Mouse (Mus musculus) urinary bladder, adult 2 months (tissue): ENCODE results near the gene Nubp2. TPM values are rescaled to one million over a fixed set of nuclear protein-coding genes. Genes with fewer than 3 reads are reported as not detected.
A peak's percentile ranks its signal among the peaks of the same experiment; 100 is the strongest.

Experiments
- DNase-seq: peaks from one replicate; pipeline ENCODE4 v3.0.0; 2022; ENCODE audit warnings: low spot score
- polyA plus RNA-seq: library from polyadenylated mRNA; depleted of rRNA; stranded (reverse); fragments of >200 nt; gene quantifications from 2 replicates; pipeline ENCODE4 v1.2.3, GENCODE M21; 2012; rRNA removed

Nubp2 gene
- polyA plus RNA-seq, 1 experiment: 17.6 TPM

- no peak for DNase-seq
Observed at GRCm38 (mm10) chr17:24861785-24862184, 24.4 kb downstream of the Nubp2 start.

GRCm38 (mm10) chr17:24860076-24860475 lies 26.1 kb downstream of the Nubp2 start:
- no peak for DNase-seq

GRCm38 (mm10) chr17:24858967-24859366 lies 27.2 kb downstream of the Nubp2 start:
- no peak for DNase-seq

DNA sequence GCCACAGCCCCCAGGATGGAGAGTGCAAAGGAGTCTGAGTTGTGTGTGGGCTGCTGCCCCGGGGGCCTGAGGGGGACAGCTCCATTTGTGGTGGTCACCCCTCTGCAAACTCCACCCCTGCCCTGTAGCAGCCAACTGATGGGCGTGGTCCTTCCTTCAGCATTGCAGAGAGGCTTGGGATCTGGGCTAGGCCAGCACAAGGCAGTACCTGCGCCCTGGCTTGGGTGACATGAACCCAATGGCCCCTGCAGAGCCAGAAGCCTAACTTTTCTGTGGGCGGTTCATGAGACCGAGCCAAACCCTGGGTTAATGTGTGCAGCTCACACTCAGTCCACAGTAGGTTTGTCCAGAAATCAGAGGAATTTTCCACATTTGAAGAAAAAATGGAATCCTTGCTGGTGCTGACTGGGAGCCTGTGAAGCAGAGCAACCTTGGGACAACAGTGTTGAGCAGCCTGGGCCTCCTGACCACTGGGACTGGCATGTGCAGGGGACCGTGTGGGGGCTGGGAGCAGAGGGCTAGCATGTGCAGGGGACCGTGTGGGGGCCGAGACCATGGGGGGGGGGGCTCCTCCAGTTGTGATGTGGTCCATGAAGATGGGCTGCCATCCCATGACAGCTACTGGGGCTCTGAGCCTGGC lies 28.2 kb downstream of the Nubp2 start:
- DNase-seq: no peak

DNA sequence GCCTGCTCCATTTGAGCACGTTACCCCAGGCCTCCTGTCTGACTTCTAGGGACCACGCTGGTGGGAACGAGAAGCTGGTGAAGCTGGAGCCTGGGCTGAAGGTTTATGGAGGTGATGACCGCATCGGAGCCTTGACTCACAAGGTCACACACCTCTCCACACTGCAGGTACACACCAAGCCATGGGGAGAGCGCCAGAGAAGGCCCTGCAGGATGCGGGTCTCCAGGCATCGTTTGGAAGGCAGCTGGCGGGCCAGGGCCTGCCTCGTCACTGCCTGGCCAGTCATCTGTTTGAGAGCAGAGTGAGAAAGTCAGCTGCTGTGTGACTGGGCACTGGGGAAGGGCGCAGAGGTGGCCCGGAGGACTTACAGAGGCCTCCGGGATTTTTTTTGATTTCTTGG lies 29.6 kb downstream of the Nubp2 start:
- DNase-seq: no peak

DNA sequence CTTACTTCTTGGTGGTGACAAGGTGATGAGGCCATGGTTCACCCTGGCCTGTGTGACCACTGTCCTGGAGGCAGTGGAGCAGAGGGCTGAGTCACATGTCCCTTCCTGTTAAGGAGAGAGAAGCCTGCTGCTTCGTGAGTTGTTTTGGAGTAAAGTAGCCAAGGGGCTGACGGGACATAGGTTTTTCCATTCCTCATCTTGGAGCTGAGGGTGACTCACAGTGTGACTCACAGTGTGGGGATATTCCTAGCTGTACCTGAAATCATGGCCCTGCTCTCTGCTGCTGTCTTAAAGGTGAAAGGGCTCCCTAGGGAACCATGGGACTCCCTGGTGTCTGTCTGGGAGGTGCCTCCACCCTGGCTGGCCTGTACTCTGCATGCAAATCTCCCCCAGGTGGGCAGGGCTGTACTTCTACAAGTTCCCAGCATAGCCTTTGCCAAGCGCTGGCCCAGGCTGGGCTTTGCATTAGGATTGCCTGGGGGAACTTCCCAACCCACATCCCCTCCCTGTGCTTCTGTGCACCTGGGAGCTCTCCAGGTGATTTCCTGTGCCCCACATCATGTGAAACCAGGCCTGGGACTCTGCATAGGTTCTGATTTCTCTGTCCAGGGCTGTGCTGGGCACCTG lies 30.2 kb downstream of the Nubp2 start:
- no peak for DNase-seq

- no peak for DNase-seq
Observed at GRCm38 (mm10) chr17:24851381-24852125, 34.6 kb downstream of the Nubp2 start.

- no peak for DNase-seq
Observed at GRCm38 (mm10) chr17:24850773-24851127, 35.4 kb downstream of the Nubp2 start.

GRCm38 (mm10) chr17:24850065-24850772 lies 35.9 kb downstream of the Nubp2 start, which contains the start of gene Fahd1:
Gene Fahd1 (minus strand): TSS chr17:24850364.
- peak; percentile 95 for DNase-seq

DNA sequence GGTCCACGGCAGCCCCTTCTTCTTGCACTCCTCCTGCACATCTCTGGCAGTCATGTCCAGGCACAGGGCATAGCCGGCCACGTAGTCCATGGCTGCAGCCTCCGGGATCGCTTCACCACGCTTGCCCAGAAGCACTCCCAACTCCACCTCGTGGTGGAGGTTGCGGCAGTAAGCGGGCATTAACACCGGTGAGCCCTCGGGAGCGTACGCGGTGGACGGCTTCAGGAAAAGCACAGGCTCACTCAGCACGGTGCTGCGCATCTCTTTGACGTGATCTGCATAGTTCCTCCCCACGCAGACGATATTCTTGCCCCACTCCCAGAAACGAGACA lies 36.5 kb downstream of the Nubp2 start:
- DNase-seq: no peak

DNA sequence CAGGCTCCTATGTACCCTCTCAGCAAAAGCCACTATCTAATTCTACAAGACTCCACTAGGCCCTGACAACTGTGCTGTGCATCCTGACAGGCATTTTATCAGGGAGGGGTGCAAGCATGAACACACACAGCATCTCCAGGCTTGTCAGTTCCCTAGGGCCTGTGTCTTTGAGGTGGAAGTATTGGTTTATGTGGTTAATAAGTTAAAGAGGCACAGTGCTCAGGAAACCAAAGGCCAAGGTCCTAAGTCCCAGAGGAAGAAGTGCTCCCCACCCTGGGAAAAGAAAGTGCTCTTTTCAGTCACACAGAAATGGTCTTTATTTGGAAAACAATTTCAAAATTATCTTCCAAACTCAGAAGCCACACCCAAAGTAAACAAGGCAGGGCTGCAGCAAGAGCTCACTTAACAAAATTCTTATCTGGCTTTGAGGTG lies 37.5 kb downstream of the Nubp2 start:
- DNase-seq: no peak

DNA sequence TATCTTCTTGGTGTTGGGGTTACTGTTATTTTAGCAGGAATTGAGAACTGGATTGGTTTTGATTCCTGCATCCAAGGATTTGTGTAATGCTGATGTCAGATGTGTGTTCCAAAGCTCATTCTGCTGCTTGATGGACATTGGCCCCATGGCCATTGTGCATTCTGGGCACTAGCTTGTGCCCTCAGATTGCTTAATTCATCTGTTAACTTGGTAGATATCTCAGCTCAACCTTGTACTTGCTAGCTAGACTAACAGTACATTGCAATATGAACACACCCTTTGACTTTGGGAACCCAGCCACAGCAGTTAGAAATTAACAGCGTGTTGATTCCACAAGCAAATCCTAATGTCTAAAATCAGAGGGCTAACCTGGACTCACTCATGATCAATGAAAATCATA lies 38.8 kb downstream of the Nubp2 start:
- no peak for DNase-seq

GRCm38 (mm10) chr17:24844525-24844924 lies 41.6 kb downstream of the Nubp2 start:
- no peak for DNase-seq

DNA sequence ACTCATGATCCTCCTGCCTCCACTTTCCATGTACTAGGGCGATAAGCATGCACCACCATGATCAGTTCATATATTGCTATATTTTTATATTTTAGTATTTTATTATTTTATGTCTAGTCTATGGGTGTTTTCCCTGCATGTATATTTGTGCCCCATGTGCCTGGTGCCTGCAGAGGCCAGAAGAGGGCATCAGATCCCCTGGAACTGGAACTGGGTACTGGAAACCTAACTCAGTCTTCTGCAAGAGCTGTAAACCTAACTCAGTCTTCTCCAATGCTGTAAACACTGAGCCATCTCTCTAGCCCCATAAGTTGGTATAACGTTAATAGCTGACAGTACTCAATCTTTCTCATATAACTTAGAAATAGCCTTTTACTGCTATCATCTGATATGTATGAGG lies 43.5 kb downstream of the Nubp2 start:
- DNase-seq: no peak

DNA sequence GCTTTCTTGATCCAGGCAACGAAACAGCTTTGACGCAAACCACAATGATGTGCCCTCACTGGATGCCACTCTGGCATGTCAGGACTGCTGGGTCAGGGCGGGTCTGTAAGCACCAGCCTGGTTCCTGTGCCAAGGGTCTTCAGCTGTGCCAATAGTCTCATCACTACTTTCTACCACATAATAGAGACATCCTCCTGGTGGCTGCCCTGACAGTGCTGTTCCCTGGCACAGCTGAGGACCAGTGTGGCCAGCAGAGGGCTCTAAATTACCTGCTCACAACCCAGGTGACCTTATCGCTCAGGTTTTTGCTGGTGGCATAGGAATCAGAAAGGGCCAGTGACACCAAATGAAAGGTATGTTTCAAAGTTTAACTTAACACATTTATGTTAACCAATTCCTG lies 45.0 kb downstream of the Nubp2 start:
- DNase-seq: no peak

GRCm38 (mm10) chr17:24840341-24840740 lies 45.8 kb downstream of the Nubp2 start:
- DNase-seq: no peak

- DNase-seq: peak; percentile 49
Observed at GRCm38 (mm10) chr17:24839842-24840241, 46.3 kb downstream of the Nubp2 start, which contains the start of gene Hagh. Gene Hagh (plus strand): TSS chr17:24840143.

Other genes with a start within 250 kb of the Nubp2 start
- gene Slc9a3r2, start 236.0 kb downstream of the Nubp2 start, polyA plus RNA-seq: 59.2 and 63.5 TPM in 2 replicates
- gene Npw, start 227.9 kb downstream of the Nubp2 start, polyA plus RNA-seq: 0.62 and 0.80 TPM in 2 replicates
- gene Zfp598, start 216.7 kb downstream of the Nubp2 start, polyA plus RNA-seq: 42.9 and 54.2 TPM in 2 replicates
- 0.58 and 0.62 TPM in 2 replicates for gene Syngr3, start 196.4 kb downstream of the Nubp2 start, polyA plus RNA-seq
- gene Gfer, start 190.2 kb downstream of the Nubp2 start, polyA plus RNA-seq: 21.0 and 23.7 TPM in 2 replicates
- 7.6 and 10.7 TPM in 2 replicates for gene Noxo1, start 190.1 kb downstream of the Nubp2 start, polyA plus RNA-seq
- gene Tbl3, start 178.7 kb downstream of the Nubp2 start, polyA plus RNA-seq: 31.4 and 34.8 TPM in 2 replicates
- 0.18 and 0.30 TPM in 2 replicates for gene Rnf151, start 168.3 kb downstream of the Nubp2 start, polyA plus RNA-seq
- 1,660 and 1,865 TPM in 2 replicates for gene Rps2, start 168.2 kb downstream of the Nubp2 start, polyA plus RNA-seq
- 298 and 302 TPM in 2 replicates for gene Ndufb10, start 161.9 kb downstream of the Nubp2 start, polyA plus RNA-seq
- 0.19 and 0.29 TPM in 2 replicates for gene Rpl3l, start 158.5 kb downstream of the Nubp2 start, polyA plus RNA-seq
- 195 and 227 TPM in 2 replicates for gene Msrb1, start 149.7 kb downstream of the Nubp2 start, polyA plus RNA-seq
- 0.43 and 0.77 TPM in 2 replicates for gene Hs3st6, start 133.4 kb downstream of the Nubp2 start, polyA plus RNA-seq
- 0.75 and 0.83 TPM in 2 replicates for gene Meiob, start 82.1 kb downstream of the Nubp2 start, polyA plus RNA-seq
- gene Hagh, start 46.2 kb downstream of the Nubp2 start, polyA plus RNA-seq: 52.8 and 75.6 TPM in 2 replicates
- gene Fahd1, start 36.0 kb downstream of the Nubp2 start, polyA plus RNA-seq: 20.5 and 21.0 TPM in 2 replicates
- gene Igfals, start 20.4 kb downstream of the Nubp2 start, polyA plus RNA-seq: 0.94 and 1.7 TPM in 2 replicates
- 30.2 and 34.8 TPM in 2 replicates for gene Spsb3, start 294 bp upstream of the Nubp2 start, polyA plus RNA-seq
- gene Eme2, start 8.7 kb upstream of the Nubp2 start, polyA plus RNA-seq: 34.7 and 40.0 TPM in 2 replicates
- 75.8 and 85.5 TPM in 2 replicates for gene Mrps34, start 8.8 kb upstream of the Nubp2 start, polyA plus RNA-seq
- gene Nme3, start 10.2 kb upstream of the Nubp2 start, polyA plus RNA-seq: 64.2 and 64.4 TPM in 2 replicates
- 86.0 and 88.1 TPM in 2 replicates for gene Mapk8ip3, start 50.6 kb upstream of the Nubp2 start, polyA plus RNA-seq
- gene Jpt2, start 74.3 kb upstream of the Nubp2 start, polyA plus RNA-seq: 17.8 and 22.6 TPM in 2 replicates
- gene Cramp1l, start 129.4 kb upstream of the Nubp2 start, polyA plus RNA-seq: 15.7 and 16.0 TPM in 2 replicates
- gene Ift140, start 129.7 kb upstream of the Nubp2 start, polyA plus RNA-seq: 11.9 and 12.7 TPM in 2 replicates
- 36.2 and 42.6 TPM in 2 replicates for gene Tmem204, start 197.2 kb upstream of the Nubp2 start, polyA plus RNA-seq
- 16.8 and 18.5 TPM in 2 replicates for gene Telo2, start 229.6 kb upstream of the Nubp2 start, polyA plus RNA-seq
- gene Ptx4, start 234.4 kb upstream of the Nubp2 start, polyA plus RNA-seq: not detected in 2 replicates
- gene Clcn7, start 247.0 kb upstream of the Nubp2 start, polyA plus RNA-seq: 34.2 and 35.0 TPM in 2 replicates